Mouse (Mus musculus): ENCODE results near the gene Rbx1.
"Not testable (repeated sequence)": the region's sequence is repeated elsewhere in the genome, so short reads cannot be mapped to it uniquely, and the experiment has no call there.

Rbx1 gene

GRCm38 (mm10) chr15:81465901-81466737 is at the start of gene Rbx1:
Rbx1 (plus strand) TSS chr15:81466296.
- in situ Hi-C loops (cut with MboI) = no loop called here

GRCm38 (mm10) chr15:81416763-81417310 is 49.3 kb upstream of the Rbx1 start:
- in situ Hi-C loops (cut with MboI) = not testable (repeated sequence)

DNA sequence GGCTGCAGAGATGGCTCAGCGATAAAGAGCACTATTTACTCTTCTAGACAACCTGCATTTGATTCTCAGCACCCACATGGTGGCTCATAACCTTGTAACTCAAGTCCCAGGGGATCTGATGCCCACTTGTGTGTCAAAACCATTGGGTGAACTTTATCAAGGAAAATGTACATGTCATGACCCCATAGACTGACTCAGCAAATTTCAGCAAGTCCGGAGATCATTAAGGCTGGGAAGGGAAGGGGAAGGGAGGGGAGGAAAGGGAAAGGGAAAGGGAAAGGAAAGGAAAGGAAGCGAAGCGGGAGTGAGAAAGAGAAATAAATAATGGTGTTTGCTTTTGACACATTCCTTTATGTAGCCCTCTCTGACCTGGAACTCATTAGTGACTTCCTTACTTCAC is 48.0 kb upstream of the Rbx1 start:
- in situ Hi-C loops (cut with MboI) = no loop called here

DNA sequence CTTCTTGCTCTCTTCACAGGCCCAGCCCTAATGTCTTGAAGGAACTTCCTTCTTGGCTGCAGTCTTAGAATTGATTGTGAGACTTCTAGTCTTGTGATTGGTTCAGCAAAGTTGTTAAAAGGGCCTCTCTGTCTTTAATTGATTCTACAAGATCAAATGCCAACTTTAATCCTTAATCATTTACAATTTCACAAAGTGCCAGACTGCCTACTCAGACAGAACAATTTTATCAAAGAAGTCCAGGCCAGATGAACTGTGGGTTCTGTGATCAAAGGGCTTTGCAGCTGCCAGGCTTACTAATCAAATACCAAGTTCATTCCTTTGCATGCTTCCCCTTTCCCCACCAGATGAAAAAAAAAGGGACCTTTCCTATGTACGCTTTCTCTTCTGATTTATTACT is 44.6 kb upstream of the Rbx1 start:
- in situ Hi-C loops (cut with MboI) = no loop called here

GRCm38 (mm10) chr15:81422156-81422681 is 43.9 kb upstream of the Rbx1 start:
- in situ Hi-C loops (cut with MboI) = no loop called here

DNA sequence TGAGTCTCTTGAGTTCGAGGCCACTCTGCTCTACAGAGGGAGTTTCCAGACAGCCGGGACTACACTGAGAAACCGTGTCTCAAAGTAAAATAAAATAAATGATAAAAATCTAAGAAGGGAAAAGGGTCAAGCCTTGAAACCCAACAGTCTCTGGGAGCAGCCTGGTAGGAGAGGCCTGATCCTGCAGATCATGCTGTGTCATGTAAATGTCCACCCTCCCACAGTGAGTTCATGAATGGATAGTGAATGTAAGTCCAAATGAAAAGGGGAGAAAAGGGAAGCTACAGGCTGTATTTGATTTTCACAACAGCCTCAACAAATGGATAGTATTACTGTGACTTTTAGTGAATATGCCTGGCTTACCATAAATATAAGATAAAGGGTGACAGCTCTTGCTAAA is 40.8 kb upstream of the Rbx1 start:
- in situ Hi-C loops (cut with MboI) = no loop called here

DNA sequence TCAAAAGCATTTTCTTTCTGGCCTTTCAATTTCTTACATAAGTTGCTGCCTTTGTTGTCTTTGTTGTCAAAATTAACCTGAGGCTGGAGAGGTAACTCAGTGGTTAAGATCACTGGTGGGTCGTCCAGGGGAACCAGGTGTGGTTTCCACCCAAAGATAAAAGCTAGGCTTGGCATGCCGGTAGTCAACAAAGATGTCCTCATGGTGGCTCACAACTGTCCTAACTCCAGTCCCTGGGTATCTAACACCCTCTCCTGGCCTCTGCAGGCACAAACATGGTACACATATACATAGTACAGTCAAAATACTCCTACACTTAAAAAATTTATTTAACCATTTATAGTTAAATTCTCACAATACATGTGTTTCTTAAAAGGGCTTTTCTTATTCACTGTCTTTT is 38.1 kb upstream of the Rbx1 start:
- in situ Hi-C loops (cut with MboI) = no loop called here

DNA sequence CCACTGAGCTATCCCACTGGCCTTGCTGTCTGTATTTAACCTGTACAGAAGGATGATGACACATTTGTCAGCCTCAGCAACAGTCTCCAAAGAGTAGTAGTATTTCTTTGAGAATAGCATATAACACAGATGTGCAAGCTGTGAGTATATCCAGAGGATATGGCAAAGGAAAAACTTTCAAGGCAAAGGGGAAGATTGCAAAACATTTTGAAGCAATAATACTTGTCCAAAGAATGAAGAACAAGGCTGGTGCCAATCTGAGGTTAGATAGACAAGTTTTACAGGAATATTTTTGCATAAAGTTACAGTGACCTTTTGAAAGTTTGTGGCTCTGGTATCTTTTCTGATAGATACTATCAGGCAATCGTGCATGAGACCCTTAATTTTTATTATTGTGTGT is 34.9 kb upstream of the Rbx1 start:
- in situ Hi-C loops (cut with MboI) = no loop called here

DNA sequence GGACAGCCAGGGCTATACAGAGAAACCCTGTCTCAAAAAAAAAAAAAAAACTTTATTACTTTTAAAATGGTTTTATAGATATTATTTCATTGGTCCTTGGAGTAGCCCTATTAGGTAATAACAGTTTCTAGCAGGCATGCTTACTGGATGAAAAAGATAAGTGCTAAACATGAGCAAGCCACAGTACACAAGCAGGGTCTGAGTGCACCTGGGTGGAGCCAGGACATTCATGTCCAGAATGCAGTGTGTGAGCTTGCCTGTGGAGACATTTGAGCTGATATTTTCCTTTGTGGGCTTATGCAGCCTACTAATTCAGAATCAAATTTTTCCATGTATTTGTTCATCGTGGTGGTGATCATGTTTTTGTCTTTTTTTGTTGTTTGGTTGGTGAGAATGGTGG is 27.8 kb upstream of the Rbx1 start:
- in situ Hi-C loops (cut with MboI) = no loop called here

DNA sequence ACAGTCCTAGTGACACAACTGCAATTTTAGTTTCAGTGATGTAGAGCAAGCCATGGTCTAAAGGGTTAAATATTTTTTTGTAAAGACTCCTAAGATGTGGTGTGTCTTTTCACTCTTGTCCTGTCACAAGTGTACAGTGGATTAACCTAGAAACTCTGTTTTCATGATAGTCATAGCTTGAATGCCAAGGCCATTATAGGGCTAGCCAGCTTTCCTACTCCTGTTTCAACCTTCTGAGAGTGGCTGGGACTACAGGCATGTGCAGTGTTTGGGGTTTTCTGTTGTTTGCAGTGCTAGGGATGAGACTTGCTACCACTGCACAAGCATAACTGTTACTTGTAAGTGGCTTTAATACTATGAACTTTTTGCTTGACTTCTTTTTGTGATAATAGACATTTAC is 26.9 kb upstream of the Rbx1 start:
- in situ Hi-C loops (cut with MboI) = no loop called here

- in situ Hi-C loops (cut with MboI) = no loop called here
Observed at GRCm38 (mm10) chr15:81448463-81448862, 17.6 kb upstream of the Rbx1 start.

DNA sequence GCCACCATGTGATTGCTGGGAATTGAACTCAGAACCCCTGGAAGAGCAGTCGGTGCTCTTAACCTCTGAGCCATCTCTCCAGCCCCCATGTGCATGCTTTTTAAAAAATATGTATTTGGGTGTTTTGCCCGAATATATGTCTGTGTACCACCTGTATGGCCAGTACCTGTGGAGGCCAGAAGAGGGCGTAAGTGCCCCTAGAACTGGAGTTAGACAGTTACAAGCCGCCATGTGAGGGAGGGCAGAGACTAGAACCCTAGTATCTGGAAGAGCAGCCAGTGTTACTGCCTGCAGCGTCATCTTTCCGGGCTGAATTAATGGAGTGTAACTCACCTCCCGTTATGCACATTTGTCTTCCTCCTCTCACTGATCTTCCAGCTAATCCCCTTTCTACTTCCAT is 4.6 kb upstream of the Rbx1 start:
- in situ Hi-C loops (cut with MboI) = loop anchor here (5.0 kb wide), 1 partner anchor 121 kb away; no protein-coding TSS in a partner anchor

DNA sequence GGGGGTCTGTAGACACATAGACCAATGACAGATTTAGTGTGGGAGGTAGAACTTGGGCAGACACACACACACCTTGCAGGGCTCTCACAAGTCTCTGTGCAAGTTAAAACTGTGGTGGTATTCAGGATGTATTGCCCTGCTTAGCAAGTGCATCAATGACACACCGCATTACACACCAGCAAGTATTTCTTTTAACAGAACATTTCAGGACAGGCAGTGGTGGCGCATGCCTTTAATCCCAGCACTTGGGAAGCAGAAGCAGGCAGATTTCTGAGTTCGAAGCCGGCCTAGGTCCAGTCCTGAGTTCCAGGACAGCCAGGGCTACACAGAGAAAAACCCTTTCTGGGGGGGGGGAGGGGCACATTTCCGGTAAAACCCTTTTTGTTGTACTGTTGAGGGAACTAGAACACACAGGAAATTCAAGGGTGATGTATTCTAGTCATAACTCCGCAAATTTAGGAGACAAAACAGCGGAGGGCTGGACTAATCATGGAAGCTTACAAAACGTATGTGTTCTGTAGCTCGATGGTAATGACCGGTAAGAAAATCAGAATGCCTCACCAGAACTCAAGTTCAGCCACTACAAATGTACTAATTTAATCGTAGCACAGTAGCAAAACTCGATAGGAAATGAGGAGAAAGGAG is 958 bp upstream of the Rbx1 start:
- in situ Hi-C loops (cut with MboI) = no loop called here

- in situ Hi-C loops (cut with MboI) = no loop called here
Observed at GRCm38 (mm10) chr15:81466738-81467113, 630 bp downstream of the Rbx1 start.

DNA sequence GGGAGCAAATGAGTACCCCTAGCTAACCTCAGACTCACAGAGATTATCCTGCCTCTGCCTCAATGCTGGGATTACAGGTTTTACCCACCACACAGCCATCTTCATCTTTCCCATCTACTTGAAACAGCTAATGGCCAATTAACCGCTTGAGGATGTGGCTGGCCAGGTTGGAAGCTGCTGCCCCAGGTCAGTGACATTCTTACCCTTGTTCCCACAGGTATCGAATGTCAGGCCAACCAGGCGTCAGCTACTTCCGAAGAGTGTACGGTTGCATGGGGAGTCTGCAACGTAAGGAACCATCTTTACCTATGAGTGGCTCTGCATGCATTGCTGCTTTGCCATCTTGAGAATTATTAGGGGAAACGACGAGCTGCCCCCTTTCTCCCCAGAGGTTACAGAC is 4.6 kb downstream of the Rbx1 start:
- in situ Hi-C loops (cut with MboI) = no loop called here

DNA sequence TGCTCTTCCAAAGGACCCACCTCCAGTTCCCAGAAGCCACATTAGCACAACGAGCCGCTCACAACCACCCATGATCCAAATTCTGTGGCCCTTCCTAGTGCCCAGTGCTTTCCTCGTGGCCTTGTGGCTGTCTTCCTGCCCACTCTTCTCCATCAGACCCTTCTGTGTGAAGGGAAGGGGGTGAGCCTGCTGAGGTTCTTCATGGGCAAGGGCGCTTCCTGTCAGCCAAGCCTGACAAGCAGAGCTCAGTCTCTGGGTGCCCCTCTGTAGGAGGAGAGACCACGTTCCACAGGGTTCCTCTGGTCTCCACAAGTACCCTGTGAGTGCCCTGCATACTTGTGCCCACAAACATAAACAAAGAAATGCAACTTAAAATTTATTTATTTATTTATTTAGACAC is 6.2 kb downstream of the Rbx1 start:
- in situ Hi-C loops (cut with MboI) = no loop called here

- in situ Hi-C loops (cut with MboI) = no loop called here
Observed at GRCm38 (mm10) chr15:81475654-81476053, 9.6 kb downstream of the Rbx1 start.

DNA sequence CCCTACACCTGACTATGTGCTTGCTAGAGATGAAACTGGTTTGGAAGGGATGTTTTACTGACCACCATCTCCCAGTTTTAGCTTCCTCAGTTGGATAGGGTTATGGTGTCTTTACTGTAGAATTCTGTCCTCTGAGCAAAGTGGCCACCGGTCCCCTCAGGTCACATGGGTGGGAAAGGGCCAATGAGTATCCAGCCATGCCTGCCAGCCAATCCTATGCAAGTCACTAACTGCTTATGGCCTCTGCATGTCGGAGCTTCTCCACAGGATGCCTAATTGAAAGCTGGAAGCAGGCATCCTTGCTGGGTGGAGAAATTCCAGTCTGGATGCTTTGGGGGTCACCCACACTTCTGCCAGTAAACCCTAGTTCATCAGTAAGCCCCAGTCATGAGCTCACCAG is 10.5 kb downstream of the Rbx1 start:
- in situ Hi-C loops (cut with MboI) = no loop called here

- in situ Hi-C loops (cut with MboI) = no loop called here
Observed at GRCm38 (mm10) chr15:81479446-81480213, 13.5 kb downstream of the Rbx1 start.

DNA sequence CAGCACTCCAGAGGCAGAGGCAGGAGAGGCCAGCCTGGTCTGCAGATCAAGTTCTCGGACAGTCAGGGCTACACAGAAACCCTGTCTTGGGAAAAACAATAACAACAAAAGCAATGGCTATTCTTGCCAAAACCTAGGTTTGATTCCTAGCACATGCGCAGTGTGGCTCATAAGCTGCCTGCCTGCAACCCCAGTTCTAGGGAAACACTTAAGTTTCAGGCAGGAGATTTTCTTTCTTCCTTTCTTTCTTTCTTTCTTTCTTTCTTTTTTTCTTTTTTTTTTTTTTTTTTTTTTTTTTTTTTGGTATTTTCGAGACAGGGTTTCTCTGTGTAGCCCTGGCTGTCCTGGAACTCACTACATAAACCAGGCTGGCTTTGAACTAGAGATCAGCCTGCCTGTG is 14.2 kb downstream of the Rbx1 start:
- in situ Hi-C loops (cut with MboI) = not testable (repeated sequence)

DNA sequence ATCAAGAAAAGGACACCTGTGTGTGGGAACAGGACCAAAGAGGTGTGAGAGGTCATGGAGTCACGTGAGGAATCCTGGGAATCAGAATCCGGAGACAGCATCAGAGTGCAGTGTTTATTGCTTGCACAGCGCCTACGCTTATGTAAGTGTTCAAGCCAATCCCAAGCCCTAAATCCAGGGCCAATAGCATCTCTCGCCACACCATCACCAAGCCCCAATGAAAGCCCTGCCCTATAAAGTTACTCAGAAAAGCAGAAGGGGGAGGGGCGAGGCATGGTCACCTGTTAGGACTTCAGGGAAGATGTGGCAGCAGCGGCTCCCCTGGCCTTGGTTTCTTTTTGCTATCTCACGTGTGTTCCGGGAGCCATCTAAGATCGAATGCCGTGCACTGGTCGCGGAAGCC is 14.9 kb downstream of the Rbx1 start:
- in situ Hi-C loops (cut with MboI) = no loop called here

GRCm38 (mm10) chr15:81482966-81483365 is 16.9 kb downstream of the Rbx1 start:
- in situ Hi-C loops (cut with MboI) = no loop called here
